ENCODE assay signal across 8 mouse cellular contexts in the genomic region with DNA sequence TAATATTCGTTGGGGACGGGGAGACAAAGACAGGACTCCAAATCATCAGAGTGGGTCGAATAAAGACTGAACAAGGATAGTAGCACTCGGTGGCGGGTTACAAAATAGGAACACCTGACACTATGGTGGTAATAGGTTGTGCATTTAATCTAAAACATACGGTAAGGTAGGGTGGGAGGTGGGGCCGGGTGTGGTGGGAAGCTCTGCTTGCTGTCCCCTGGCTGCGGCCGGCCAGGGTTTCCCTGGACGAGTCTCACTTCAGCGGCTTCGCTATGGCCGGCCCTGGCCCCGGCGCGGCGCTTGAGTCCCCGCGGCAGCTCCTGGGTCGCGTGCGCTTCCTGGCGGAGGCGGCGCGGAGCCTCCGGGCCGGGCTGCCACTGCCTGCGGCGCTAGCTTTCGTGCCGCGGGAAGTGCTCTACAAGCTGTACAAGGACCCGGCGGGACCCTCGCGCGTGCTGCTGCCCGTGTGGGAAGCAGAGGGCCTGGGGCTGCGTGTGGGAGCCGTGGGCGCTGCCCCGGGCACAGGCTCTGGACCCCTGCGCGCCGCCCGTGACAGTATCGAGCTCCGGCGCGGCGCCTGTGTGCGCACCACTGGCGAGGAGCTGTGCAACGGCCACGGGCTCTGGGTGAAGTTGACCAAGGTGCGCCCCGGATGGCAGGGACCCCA. TPM values are rescaled to one million over a fixed set of nuclear protein-coding genes. Genes with fewer than 3 reads are reported as not detected.
A peak's percentile ranks its signal among the peaks of the same experiment; 100 is the strongest.
DNase-seq lines count a peak whose midpoint lies in the region; ATAC-seq and TF ChIP-seq lines count a peak whose summit lies in the region.

A gene (plus strand): TSS at position 187 of the 667 bp plus-strand sequence.

- no peaks in the 10 kb centered on the region for H3K36me3 ChIP-seq in ES-Bruce4 (ENCODE audit: control insufficient read depth, insufficient read depth, low read length, poor library complexity, severe bottlenecking)
- peaks cover 72% of the 10 kb centered on the region for H3K36me3 ChIP-seq in erythroblast, embryonic 14.5 days (ENCODE audit: control insufficient read depth)
- H3K36me3 ChIP-seq in heart, embryonic 16.5 days (ENCODE audit: control insufficient read depth, insufficient read depth) = peaks cover 10% of the 10 kb centered on the region
- peaks cover 41% of the 10 kb centered on the region for H3K36me3 ChIP-seq in liver, postnatal 0 days (replicated peaks; ENCODE audit: insufficient read depth, low read length)
- H3K36me3 ChIP-seq in neural tube, embryonic 13.5 days = peaks cover 28% of the 10 kb centered on the region

- ATAC-seq in heart, embryonic 16.5 days (replicated peaks; ENCODE audit: extremely low read depth, insufficient read depth, low FRiP score) = peak; percentile 59
- peak; percentile 52 for ATAC-seq in liver, postnatal 0 days
- peak; percentile 75 for ATAC-seq in neural tube, embryonic 13.5 days (ENCODE audit: low read depth)

- H3K9ac ChIP-seq in ES-Bruce4 (ENCODE audit: low read depth, poor library complexity, severe bottlenecking) = peak within 1 kb of the TSS; percentile 75
- peak within 1 kb of the TSS; percentile 86 for H3K9ac ChIP-seq in heart, embryonic 16.5 days (ENCODE audit: low read length)
- H3K9ac ChIP-seq in liver, postnatal 0 days (replicated peaks) = peak within 1 kb of the TSS; percentile 96
- H3K9ac ChIP-seq in neural tube, embryonic 13.5 days = peak within 1 kb of the TSS; percentile 89

- H3K9me3 ChIP-seq in ES-Bruce4 (replicated peaks; ENCODE audit: control insufficient read depth, insufficient read depth, low read length, poor library complexity, severe bottlenecking) = no peaks in the 10 kb centered on the region
- no peaks in the 10 kb centered on the region for H3K9me3 ChIP-seq in erythroblast, embryonic 14.5 days (ENCODE audit: control insufficient read depth, low read length)
- no peaks in the 10 kb centered on the region for H3K9me3 ChIP-seq in heart, embryonic 16.5 days (replicated peaks; ENCODE audit: control insufficient read depth, low read length)
- H3K9me3 ChIP-seq in liver, postnatal 0 days (ENCODE audit: low read length) = no peaks in the 10 kb centered on the region
- no peaks in the 10 kb centered on the region for H3K9me3 ChIP-seq in neural tube, embryonic 13.5 days

- WGBS in heart, embryonic 16.5 days = under 1% methylated on average over 58 of the region's 58 CpGs
- under 1% methylated on average over 55 of the region's 58 CpGs for WGBS in liver, postnatal 0 days (ENCODE audit: insufficient replicate concordance)
- WGBS in neural tube, embryonic 13.5 days = under 1% methylated on average over 56 of the region's 58 CpGs

- no peaks in the 10 kb centered on the region for H3K4me1 ChIP-seq in ES-Bruce4 (ENCODE audit: control insufficient read depth, insufficient read depth, low read length)
- H3K4me1 ChIP-seq in erythroblast, embryonic 14.5 days (ENCODE audit: control insufficient read depth) = peaks cover 57% of the 10 kb centered on the region
- H3K4me1 ChIP-seq in heart, embryonic 16.5 days (ENCODE audit: control insufficient read depth, insufficient read depth, low read length) = peaks cover 21% of the 10 kb centered on the region
- H3K4me1 ChIP-seq in liver, postnatal 0 days (ENCODE audit: insufficient read depth) = peaks cover 24% of the 10 kb centered on the region
- peaks cover 36% of the 10 kb centered on the region for H3K4me1 ChIP-seq in neural tube, embryonic 13.5 days (replicated peaks)

- peak; percentile 85 for DNase-seq in brain, embryonic 14.5 days (ENCODE audit: low read depth)
- peak; percentile 82 for DNase-seq in kidney, postnatal 14 days
- peak; percentile 80 for DNase-seq in liver, postnatal 0 days
- peak; percentile 65 for DNase-seq in thymus, postnatal 0 days (ENCODE audit: low spot score)

- H3K4me3 ChIP-seq in ES-Bruce4 (ENCODE audit: low read depth, low read length) = peak within 1 kb of the TSS; percentile 88
- peak within 1 kb of the TSS; percentile 90 for H3K4me3 ChIP-seq in erythroblast, embryonic 14.5 days (replicated peaks)
- H3K4me3 ChIP-seq in heart, embryonic 16.5 days (ENCODE audit: low read length) = peak within 1 kb of the TSS; percentile 91
- peak within 1 kb of the TSS; percentile 99 for H3K4me3 ChIP-seq in liver, postnatal 0 days (ENCODE audit: low read depth, low read length)
- H3K4me3 ChIP-seq in neural tube, embryonic 13.5 days = peak within 1 kb of the TSS; percentile 78

- TF ChIP-seq POLR2A in ES-Bruce4 (IDR thresholded peaks at IDR 0.05; ENCODE audit: insufficient read depth, low read length) = no peak
- TF ChIP-seq POLR2A in brain, embryonic 14.5 days (IDR thresholded peaks at IDR 0.05; ENCODE audit: borderline replicate concordance, extremely low read depth, insufficient read depth, insufficient read length, poor library complexity, severe bottlenecking) = peak; percentile 52; the same call in 1 of the 2 replicates

- TF ChIP-seq EP300 in ES-Bruce4 (IDR thresholded peaks at IDR 0.05; ENCODE audit: insufficient read depth, low read depth, low read length) = no peak
- no peak for TF ChIP-seq EP300 in liver, postnatal 0 days (IDR thresholded peaks at IDR 0.05; ENCODE audit: low read depth)

- H3K27me3 ChIP-seq in ES-Bruce4 (ENCODE audit: control insufficient read depth, insufficient read depth, low read length, poor library complexity, severe bottlenecking) = no peaks in the 10 kb centered on the region
- H3K27me3 ChIP-seq in erythroblast, embryonic 14.5 days (ENCODE audit: control insufficient read depth) = no peaks in the 10 kb centered on the region
- no peaks in the 10 kb centered on the region for H3K27me3 ChIP-seq in heart, embryonic 16.5 days (ENCODE audit: control insufficient read depth, insufficient read depth, low read length)
- no peaks in the 10 kb centered on the region for H3K27me3 ChIP-seq in liver, postnatal 0 days (ENCODE audit: insufficient read depth, low read length)
- H3K27me3 ChIP-seq in neural tube, embryonic 13.5 days = no peaks in the 10 kb centered on the region

- no peak for TF ChIP-seq CTCF in ES-Bruce4 (IDR thresholded peaks at IDR 0.05; ENCODE audit: low read depth, low read length)
- no peak for TF ChIP-seq CTCF in brain, embryonic 14.5 days (IDR thresholded peaks at IDR 0.05; ENCODE audit: borderline replicate concordance, extremely low read depth, insufficient read depth, insufficient read length)
- TF ChIP-seq CTCF in liver, postnatal 0 days (IDR thresholded peaks at IDR 0.05; ENCODE audit: low read depth) = no peak

- no peak within 1 kb of the TSS for H3K27ac ChIP-seq in ES-Bruce4 (ENCODE audit: insufficient read depth, low read length)
- peak within 1 kb of the TSS; percentile 71 for H3K27ac ChIP-seq in heart, embryonic 16.5 days (ENCODE audit: low read length)
- H3K27ac ChIP-seq in liver, postnatal 0 days (ENCODE audit: low read depth) = peak within 1 kb of the TSS; percentile 91
- H3K27ac ChIP-seq in neural tube, embryonic 13.5 days (replicated peaks) = peak within 1 kb of the TSS; percentile 89

- H3K4me2 ChIP-seq in heart, embryonic 16.5 days (ENCODE audit: low read depth, low read length) = peak within 1 kb of the TSS; percentile 98
- H3K4me2 ChIP-seq in liver, postnatal 0 days (ENCODE audit: low read depth, low read length) = peak within 1 kb of the TSS; percentile 98
- peak within 1 kb of the TSS; percentile 97 for H3K4me2 ChIP-seq in neural tube, embryonic 13.5 days

RNA-seq across cellular contexts. Expression of the gene that starts here (rescaled TPM):
- 6.4 and 7.9 TPM in 2 replicates for polyA plus RNA-seq in ES-Bruce4 (2011; ENCODE audit: insufficient read depth, insufficient read length, low read depth, missing spikeins)
- polyA plus RNA-seq in brain, embryonic 14.5 days (2012; rRNA removed) = 59.3 and 60.4 TPM in 2 replicates
- 3.1 and 6.0 TPM in 2 replicates for polyA plus RNA-seq in erythroblast, embryonic 14.5 days (2012)
- 6.6 and 7.0 TPM in 2 replicates for polyA plus RNA-seq in heart, embryonic 16.5 days (2015; fragmentation: Nextera tagmentation; extraction: Ambion mirVana)
- 4.7 and 5.2 TPM in 2 replicates for polyA plus RNA-seq in liver, postnatal 0 days (2015; fragmentation: Nextera tagmentation; extraction: Ambion mirVana)
- polyA plus RNA-seq in neural tube, embryonic 13.5 days (2015; fragmentation: Nextera tagmentation; extraction: Ambion mirVana) = 25.6 and 26.7 TPM in 2 replicates
- polyA plus RNA-seq in thymus, postnatal 0 days (2015; fragmentation: Nextera tagmentation; extraction: Ambion mirVana) = 14.4 and 14.6 TPM in 2 replicates
